Mouse (Mus musculus) neutrophil, adult 5-6 weeks (primary cell): Measurements from ENCODE around the gene Cfap45. TPM values are rescaled to one million over a fixed set of nuclear protein-coding genes. Genes with fewer than 3 reads are reported as not detected.

ENCODE experiments used
- ATAC-seq: fragments of 151-379, 151-347 bp; 2 replicates; pipeline ENCODE4 v1.8.0; 2017; ENCODE audit warnings: mild to moderate bottlenecking, moderate TSS enrichment; ENCODE audit not compliant: insufficient number of reproducible peaks, poor library complexity, low FRiP score, severe bottlenecking; ENCODE audit errors: extremely low read depth
- total RNA-seq: library from RNA; stranded (forward); fragments of 200-1000 nt; gene quantifications from 2 replicates; pipeline ENCODE4 v1.2.3, GENCODE M21; 2017

Cfap45 gene
- total RNA-seq, 1 experiment from 2014 or later: 4.4 TPM

GRCm38 (mm10) chr1:172490261-172490661, 30.3 kb upstream of the Cfap45 start:
- peak; percentile 65 for ATAC-seq

GRCm38 (mm10) chr1:172492047-172492446, 28.6 kb upstream of the Cfap45 start:
- no peak for ATAC-seq

GRCm38 (mm10) chr1:172493516-172493915, 27.1 kb upstream of the Cfap45 start:
- ATAC-seq: peak; percentile 62

- no peak for ATAC-seq
Measured at GRCm38 (mm10) chr1:172496030-172496429, 24.6 kb upstream of the Cfap45 start.

- ATAC-seq: no peak
Measured at GRCm38 (mm10) chr1:172497428-172497827, 23.2 kb upstream of the Cfap45 start.

- 0 out of 2 replicates have a peak, but pooled peaks have one; percentile 10 for ATAC-seq
Measured at GRCm38 (mm10) chr1:172499765-172500441, 20.7 kb upstream of the Cfap45 start, which contains the start of gene Tagln2. Tagln2 (plus strand) TSS chr1:172500047.

- ATAC-seq: peak; percentile 49
Measured at GRCm38 (mm10) chr1:172500451-172501370, 19.9 kb upstream of the Cfap45 start.

- ATAC-seq: peak; percentile 52
Measured at GRCm38 (mm10) chr1:172501371-172502144, 19.0 kb upstream of the Cfap45 start.

GRCm38 (mm10) chr1:172502145-172503110, 18.2 kb upstream of the Cfap45 start:
- ATAC-seq: no peak

- no peak for ATAC-seq
Measured at GRCm38 (mm10) chr1:172503111-172503997, 17.2 kb upstream of the Cfap45 start.

GRCm38 (mm10) chr1:172504756-172505155, 15.8 kb upstream of the Cfap45 start:
- ATAC-seq: no peak

GRCm38 (mm10) chr1:172507001-172507400, 13.6 kb upstream of the Cfap45 start:
- ATAC-seq: no peak

- no peak for ATAC-seq
Measured at GRCm38 (mm10) chr1:172507701-172508100, 12.9 kb upstream of the Cfap45 start.

- ATAC-seq: no peak
Measured at GRCm38 (mm10) chr1:172508172-172508571, 12.4 kb upstream of the Cfap45 start.

- no peak for ATAC-seq
Measured at GRCm38 (mm10) chr1:172509235-172509634, 11.4 kb upstream of the Cfap45 start.

GRCm38 (mm10) chr1:172509983-172510382, 10.6 kb upstream of the Cfap45 start:
- no peak for ATAC-seq

GRCm38 (mm10) chr1:172510421-172510972, 10.1 kb upstream of the Cfap45 start:
- no peak for ATAC-seq
